Mouse (Mus musculus) liver, embryonic 14.5 days (tissue): ENCODE measurements around the gene Myo7a.

Source experiments
- CTCF ChIP-seq: IDR thresholded peaks from 2 replicates; pipeline ENCODE4 v1.5.1; 2016; ENCODE audit warnings: antibody characterized with exemption, low read depth, control low read depth
- EP300 ChIP-seq: IDR thresholded peaks from 2 replicates; pipeline ENCODE4 v1.6.1; 2016; ENCODE audit warnings: antibody characterized with exemption, low read depth

DNA sequence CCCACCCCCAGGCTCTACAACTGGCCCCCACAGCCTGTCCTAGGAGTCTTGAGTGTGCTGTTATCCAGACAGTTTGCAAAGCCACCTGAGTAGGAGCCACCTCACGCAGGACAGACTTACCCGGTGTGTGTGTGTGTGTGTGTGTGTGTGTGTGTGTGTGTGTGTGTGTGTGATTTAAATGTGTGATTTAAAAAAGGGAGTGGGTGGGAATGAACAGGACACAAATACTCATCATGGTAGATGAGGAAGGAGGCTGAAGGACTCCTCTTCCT lies 573 bp upstream of the Myo7a start:
- TF ChIP-seq CTCF, result no peak
- no peak for TF ChIP-seq EP300
